In the genomic region with DNA sequence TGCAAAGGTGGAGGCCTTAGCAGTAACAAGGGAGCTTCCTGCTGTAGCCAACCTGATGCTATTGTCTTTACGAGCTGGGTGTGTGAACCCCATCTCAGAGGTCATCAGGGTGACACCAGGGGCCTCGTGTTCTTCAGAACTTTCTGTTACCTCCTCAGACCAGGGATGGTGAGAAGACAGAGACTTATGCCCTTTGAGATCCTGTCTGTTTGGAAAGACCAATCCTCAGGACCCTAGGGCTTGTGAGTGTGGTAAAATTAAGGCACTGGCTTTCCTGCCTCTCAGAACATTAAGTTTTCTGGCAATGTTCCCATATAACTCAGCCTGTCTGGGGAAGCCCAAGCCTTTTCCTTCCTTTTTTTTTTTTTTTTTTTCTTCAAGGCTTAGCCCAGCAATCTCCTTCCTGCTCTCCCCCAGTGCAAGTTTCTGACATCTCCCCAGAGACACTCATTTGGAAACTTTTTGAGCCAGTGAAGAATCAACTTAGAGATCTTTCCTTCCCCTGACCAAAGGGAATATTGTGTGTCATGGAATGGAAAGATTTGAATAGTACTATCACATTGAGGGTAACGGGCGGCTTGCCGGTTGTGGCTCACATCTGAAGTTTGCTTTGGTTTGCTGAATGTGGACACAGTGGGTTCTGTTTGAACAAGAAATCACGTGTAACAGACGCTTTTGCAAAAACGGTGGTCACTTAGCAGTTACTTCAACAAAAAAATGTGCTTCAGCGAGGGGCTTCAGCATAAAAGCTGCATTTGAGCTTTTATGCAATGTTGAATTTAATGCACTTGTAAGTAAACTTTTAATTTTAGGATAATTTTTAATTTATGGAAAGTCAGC, we compare ENCODE assay signal across 13 mouse cellular contexts. TPM values are rescaled to one million over a fixed set of nuclear protein-coding genes. Genes with fewer than 3 reads are reported as not detected.
DNase-seq lines count a peak whose midpoint lies in the region; ATAC-seq lines count a peak whose summit lies in the region.
"Had no signal": no experiment of that assay in that cellular context is flagged by ENCODE, and none has a peak within 500 bp of the region (broad histone marks: within the 10 kb centered on the region; RNA-seq: fewer than 3 reads in every experiment).

No protein-coding gene starts in this region.

- no peaks in the 10 kb centered on the region for H3K36me3 ChIP-seq in kidney, embryonic 15.5 days
- no peaks in the 10 kb centered on the region for H3K36me3 ChIP-seq in neural tube, embryonic 15.5 days
- H3K36me3 ChIP-seq: limb, embryonic 12.5 days; neural tube, embryonic 13.5 days; stomach, embryonic 15.5 days had no signal

- 52% methylated on average over 9 of the region's 9 CpGs for WGBS in kidney, embryonic 15.5 days
- 70% methylated on average over 9 of the region's 9 CpGs for WGBS in neural tube, embryonic 15.5 days

- ATAC-seq in kidney, embryonic 15.5 days (replicated peaks; ENCODE audit: low FRiP score): 0 out of 2 replicates have a peak, but pooled peaks have one; percentile 43
- ATAC-seq in neural tube, embryonic 15.5 days (ENCODE audit: low FRiP score): no peak
- ATAC-seq: forebrain, embryonic 13.5 days had no signal

- peaks cover 14% of the 10 kb centered on the region for H3K4me1 ChIP-seq in kidney, embryonic 15.5 days
- H3K4me1 ChIP-seq in neural tube, embryonic 15.5 days: peaks cover 3% of the 10 kb centered on the region; the same call in 1 of the 2 replicates
- H3K4me1 ChIP-seq: forebrain, embryonic 13.5 days; neural tube, embryonic 13.5 days had no signal

- peak overlapping the region; percentile 70 for H3K27ac ChIP-seq in kidney, embryonic 15.5 days
- no peak overlapping the region for H3K27ac ChIP-seq in neural tube, embryonic 15.5 days (replicated peaks)
- H3K27ac ChIP-seq: forebrain, embryonic 13.5 days; limb, embryonic 12.5 days; neural tube, embryonic 13.5 days; stomach, embryonic 15.5 days had no signal

- no peaks in the 10 kb centered on the region for H3K27me3 ChIP-seq in kidney, embryonic 15.5 days
- no peaks in the 10 kb centered on the region for H3K27me3 ChIP-seq in neural tube, embryonic 15.5 days (replicated peaks)
- H3K27me3 ChIP-seq: forebrain, embryonic 13.5 days; limb, embryonic 12.5 days; neural tube, embryonic 13.5 days; stomach, embryonic 15.5 days had no signal

- peak; percentile 29 for DNase-seq in adrenal gland, postnatal 14 days
- DNase-seq in adrenal gland, adult 18-20 months (ENCODE audit: low spot score in 2 of 2): no peak
- peak; percentile 66 for DNase-seq in 416B (ENCODE audit: low read depth)
- peak; percentile 58 to 78 for DNase-seq in heart, adult 9 months (ENCODE audit: low spot score in 2 of 2)
- DNase-seq in frontal cortex, adult 2 months (ENCODE audit: extremely low spot score in 1 of 2, low spot score in 1 of 2): no peak
- no peak for DNase-seq in urinary bladder, postnatal 25 days (ENCODE audit: low spot score)

- no peak overlapping the region for H3K9ac ChIP-seq in kidney, embryonic 15.5 days
- H3K9ac ChIP-seq in neural tube, embryonic 15.5 days (replicated peaks): no peak overlapping the region
- H3K9ac ChIP-seq: forebrain, embryonic 13.5 days; limb, embryonic 12.5 days; neural tube, embryonic 13.5 days; stomach, embryonic 15.5 days had no signal

- no peak overlapping the region for H3K4me2 ChIP-seq in kidney, embryonic 15.5 days
- no peak overlapping the region for H3K4me2 ChIP-seq in neural tube, embryonic 15.5 days
- H3K4me2 ChIP-seq: forebrain, embryonic 13.5 days; limb, embryonic 12.5 days; neural tube, embryonic 13.5 days; stomach, embryonic 15.5 days had no signal

- no peak overlapping the region for H3K4me3 ChIP-seq in kidney, embryonic 15.5 days (replicated peaks)
- H3K4me3 ChIP-seq in neural tube, embryonic 15.5 days (replicated peaks): no peak overlapping the region
- H3K4me3 ChIP-seq: forebrain, embryonic 13.5 days; limb, embryonic 12.5 days; neural tube, embryonic 13.5 days; stomach, embryonic 15.5 days had no signal

- H3K9me3 ChIP-seq in kidney, embryonic 15.5 days (replicated peaks): no peaks in the 10 kb centered on the region
- no peaks in the 10 kb centered on the region for H3K9me3 ChIP-seq in neural tube, embryonic 15.5 days (replicated peaks)
- H3K9me3 ChIP-seq: forebrain, embryonic 13.5 days; limb, embryonic 12.5 days; neural tube, embryonic 13.5 days; stomach, embryonic 15.5 days had no signal

RNA-seq across cellular contexts. Expression of gene Entpd1, which starts 35.4 kb away (rescaled TPM):
- 19.5 and 35.1 TPM in 2 replicates for total RNA-seq in adrenal gland, postnatal 14 days (2021)
- 10 to 100 TPM; 36.3 to 49.7 TPM for total RNA-seq in adrenal gland, adult 18-20 months (2021)
- 5.3 and 6.5 TPM in 2 replicates for polyA plus RNA-seq in kidney, embryonic 15.5 days (2015; fragmentation: Nextera tagmentation; extraction: Ambion mirVana)
- polyA plus RNA-seq in neural tube, embryonic 15.5 days (2015; fragmentation: Nextera tagmentation; extraction: Ambion mirVana): 7.0 and 10.4 TPM in 2 replicates
- polyA plus RNA-seq in frontal cortex, adult 2 months (2012; rRNA removed): 10.9 and 13.1 TPM in 2 replicates
- polyA plus RNA-seq: C2C12 had no signal

RNA-seq across cellular contexts. Expression of gene Tctn3, which starts 35.5 kb away (rescaled TPM):
- 5.4 and 5.8 TPM in 2 replicates for total RNA-seq in adrenal gland, postnatal 14 days (2021)
- 1 to 10 TPM; 4.6 to 5.2 TPM for total RNA-seq in adrenal gland, adult 18-20 months (2021)
- 11.4 and 12.3 TPM in 2 replicates for polyA plus RNA-seq in kidney, embryonic 15.5 days (2015; fragmentation: Nextera tagmentation; extraction: Ambion mirVana)
- 13.7 and 14.8 TPM in 2 replicates for polyA plus RNA-seq in neural tube, embryonic 15.5 days (2015; fragmentation: Nextera tagmentation; extraction: Ambion mirVana)
- 29.6 and 35.7 TPM in 2 replicates for polyA plus RNA-seq in frontal cortex, adult 2 months (2012; rRNA removed)

RNA-seq across cellular contexts. Expression of gene Aldh18a1, which starts 59.3 kb away (rescaled TPM):
- total RNA-seq in adrenal gland, postnatal 14 days (2021): 17.7 and 21.4 TPM in 2 replicates
- 10 to 100 TPM in 1 of 2 experiments, 1 to 10 TPM in 1; 9.6 to 32.5 TPM for total RNA-seq in adrenal gland, adult 18-20 months (2021)
- 53.0 and 58.3 TPM in 2 replicates for polyA plus RNA-seq in kidney, embryonic 15.5 days (2015; fragmentation: Nextera tagmentation; extraction: Ambion mirVana)
- polyA plus RNA-seq in neural tube, embryonic 15.5 days (2015; fragmentation: Nextera tagmentation; extraction: Ambion mirVana): 43.0 and 49.1 TPM in 2 replicates
- 26.0 and 26.2 TPM in 2 replicates for polyA plus RNA-seq in frontal cortex, adult 2 months (2012; rRNA removed)

Comparison
In these comparisons a context has a peak if more than half of its experiments do, and no peak if none do; other contexts are left out.
1. DNase-seq: peak in adrenal gland, postnatal 14 days (single experiment), 416B (single experiment) and heart, adult 9 months (2 of 2); none in adrenal gland, adult 18-20 months (0 of 2), frontal cortex, adult 2 months (0 of 2) and urinary bladder, postnatal 25 days (single experiment).